Mouse (Mus musculus): ENCODE results near the gene Psmd11. TPM values are rescaled to one million over a fixed set of nuclear protein-coding genes. Genes with fewer than 3 reads are reported as not detected.

Psmd11 gene
- polyA plus RNA-seq, 1 experiment, result 24.9 TPM

DNA sequence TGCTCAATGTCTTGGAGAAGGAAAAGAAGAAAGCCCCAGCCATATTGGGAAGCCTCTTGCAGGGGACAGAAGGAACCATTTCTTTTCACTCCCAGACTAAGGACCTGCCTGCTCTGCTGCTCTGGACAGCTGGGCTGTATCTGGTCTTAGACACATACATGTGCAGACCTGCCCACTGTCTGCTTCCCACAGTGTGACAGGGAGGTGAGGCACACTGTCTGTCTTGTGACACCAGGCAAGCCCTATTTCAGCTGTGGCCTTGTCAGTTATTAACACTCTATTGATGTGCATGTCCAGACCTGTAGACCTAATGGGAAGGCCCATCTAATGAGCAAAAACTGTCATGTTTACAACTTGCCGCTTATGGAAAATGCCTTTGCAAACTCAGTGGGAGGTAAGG is 86.9 kb downstream of the Psmd11 start:
- Histone ChIP-seq H3K36me3 (ENCODE audit: control insufficient read depth, insufficient read depth, low read length) (peaks cover 8% of the 10 kb centered on the region), H3K4me3 (ENCODE audit: low read depth, low read length) (no peak overlapping the region), H3K27ac (ENCODE audit: insufficient read depth, low read depth, low read length) (no peak overlapping the region), H3K27me3 (ENCODE audit: control insufficient read depth, insufficient read depth, low read length) (no peaks in the 10 kb centered on the region), H3K4me1 (ENCODE audit: control insufficient read depth, insufficient read depth, insufficient read length, low read length) (no peaks in the 10 kb centered on the region)
- WGBS, result 85% methylated on average over 1 of the region's 1 CpGs
- TF ChIP-seq POLR2A (IDR thresholded peaks at IDR 0.05; ENCODE audit: low read depth, low read length) (no peak), CTCF (IDR thresholded peaks at IDR 0.05; ENCODE audit: extremely low read depth, insufficient read length, insufficient replicate concordance, low read depth, low read length) (no peak)

DNA sequence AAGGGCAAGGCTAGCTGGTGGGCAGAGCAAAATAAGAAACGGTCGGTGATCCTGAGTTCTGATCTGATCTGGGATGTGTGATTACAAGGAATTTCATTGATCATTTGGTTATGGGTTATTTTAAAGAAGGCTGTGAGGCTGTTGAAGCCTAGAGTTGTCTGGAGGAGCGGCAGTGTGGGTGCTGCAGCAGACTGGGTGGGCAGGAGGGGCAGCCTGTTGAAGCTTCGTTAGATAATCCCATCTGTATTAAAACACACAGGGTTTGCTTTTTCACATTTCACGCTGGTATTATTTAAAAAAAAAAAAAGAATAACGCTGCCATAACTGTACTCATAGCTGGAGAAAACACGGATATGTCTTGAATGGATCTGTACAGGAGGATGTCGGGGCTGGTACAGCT is 87.5 kb downstream of the Psmd11 start:
- Histone ChIP-seq H3K4me1 (ENCODE audit: control insufficient read depth, insufficient read depth, insufficient read length, low read length) (no peaks in the 10 kb centered on the region), H3K4me3 (ENCODE audit: low read depth, low read length) (no peak overlapping the region), H3K27ac (ENCODE audit: insufficient read depth, low read depth, low read length) (no peak overlapping the region), H3K27me3 (ENCODE audit: control insufficient read depth, insufficient read depth, low read length) (no peaks in the 10 kb centered on the region), H3K36me3 (ENCODE audit: control insufficient read depth, insufficient read depth, low read length) (peaks cover 8% of the 10 kb centered on the region)
- WGBS, result 89% methylated on average over 8 of the region's 8 CpGs
- TF ChIP-seq POLR2A (IDR thresholded peaks at IDR 0.05; ENCODE audit: low read depth, low read length), result no peak
- TF ChIP-seq CTCF (IDR thresholded peaks at IDR 0.05; ENCODE audit: extremely low read depth, insufficient read length, insufficient replicate concordance, low read depth, low read length), result no peak

- H3K36me3 ChIP-seq (ENCODE audit: control insufficient read depth, insufficient read depth, low read length), result peaks cover 4% of the 10 kb centered on the region
- H3K4me1 ChIP-seq (ENCODE audit: control insufficient read depth, insufficient read depth, insufficient read length, low read length), result no peaks in the 10 kb centered on the region
- WGBS, result 73% methylated on average over 9 of the region's 9 CpGs
- TF ChIP-seq POLR2A (IDR thresholded peaks at IDR 0.05; ENCODE audit: low read depth, low read length) (no peak), CTCF (IDR thresholded peaks at IDR 0.05; ENCODE audit: extremely low read depth, insufficient read length, insufficient replicate concordance, low read depth, low read length) (no peak)
- no peaks in the 10 kb centered on the region for H3K27me3 ChIP-seq (ENCODE audit: control insufficient read depth, insufficient read depth, low read length)
- no peak overlapping the region for H3K4me3 ChIP-seq (ENCODE audit: low read depth, low read length)
- no peak overlapping the region for H3K27ac ChIP-seq (ENCODE audit: insufficient read depth, low read depth, low read length)
Observed at GRCm38 (mm10) chr11:80518421-80519367, 90.3 kb downstream of the Psmd11 start.

- no peak overlapping the region for H3K4me3 ChIP-seq (ENCODE audit: low read depth, low read length)
- H3K27ac ChIP-seq (ENCODE audit: insufficient read depth, low read depth, low read length), result no peak overlapping the region
- H3K4me1 ChIP-seq (ENCODE audit: control insufficient read depth, insufficient read depth, insufficient read length, low read length), result no peaks in the 10 kb centered on the region
- peaks cover 3% of the 10 kb centered on the region for H3K36me3 ChIP-seq (ENCODE audit: control insufficient read depth, insufficient read depth, low read length)
- H3K27me3 ChIP-seq (ENCODE audit: control insufficient read depth, insufficient read depth, low read length), result no peaks in the 10 kb centered on the region
- no peak for TF ChIP-seq POLR2A (IDR thresholded peaks at IDR 0.05; ENCODE audit: low read depth, low read length)
- no peak for TF ChIP-seq CTCF (IDR thresholded peaks at IDR 0.05; ENCODE audit: extremely low read depth, insufficient read length, insufficient replicate concordance, low read depth, low read length)
- WGBS, result 87% methylated on average over 2 of the region's 2 CpGs
Observed at GRCm38 (mm10) chr11:80521148-80521547, 92.7 kb downstream of the Psmd11 start.

Other genes starting within 250 kb of the Psmd11 start
- 4.3 and 5.9 TPM in 2 replicates for gene Rnf135, start 244.8 kb upstream of the Psmd11 start, polyA plus RNA-seq (2012; rRNA removed)
- 1.8 and 3.0 TPM in 2 replicates for gene Rhot1, start 219.6 kb upstream of the Psmd11 start, polyA plus RNA-seq (2012; rRNA removed)
- 1.1 and 1.5 TPM in 2 replicates for gene Rhbdl3, start 127.7 kb upstream of the Psmd11 start, polyA plus RNA-seq (2012; rRNA removed)
- gene 5730455P16Rik, start 50.6 kb upstream of the Psmd11 start, polyA plus RNA-seq (2012; rRNA removed), result 0.90 and 1.6 TPM in 2 replicates
- gene Zfp207, start 45.3 kb upstream of the Psmd11 start, polyA plus RNA-seq (2012; rRNA removed), result 28.6 and 54.4 TPM in 2 replicates
- gene Cdk5r1, start 48.4 kb downstream of the Psmd11 start, polyA plus RNA-seq (2012; rRNA removed), result 0.51 and 1.5 TPM in 2 replicates